Mouse (Mus musculus) kidney, embryonic 16.5 days (tissue): Measurements from ENCODE around the gene BC035947. TPM values are rescaled to one million over a fixed set of nuclear protein-coding genes. Genes with fewer than 3 reads are reported as not detected.

ENCODE experiments used
- ATAC-seq: fragments of 200-750 bp; cut with Nextera tagmentation; 2 replicates; pipeline ENCODE4 v1.8.0; 2017; ENCODE audit warnings: moderate TSS enrichment; ENCODE audit not compliant: low FRiP score, low TSS enrichment
- H3K27ac ChIP-seq: fragments of 300-500 bp; sonication (generic); 2 replicates; pipeline ENCODE4 v1.5.1; 2014; ENCODE audit warnings: low read length
- H3K27me3 ChIP-seq: fragments of 300-500 bp; sonication (generic); 2 replicates; pipeline ENCODE4 v1.6.1; 2014; ENCODE audit warnings: low read length, control low read depth, mixed read lengths; ENCODE audit not compliant: insufficient read depth
- H3K36me3 ChIP-seq: fragments of 300-500 bp; sonication (generic); 2 replicates; pipeline ENCODE4 v1.6.1; 2014; ENCODE audit warnings: low read length, control low read depth, mixed read lengths; ENCODE audit not compliant: insufficient read depth
- H3K4me1 ChIP-seq: fragments of 300-500 bp; sonication (generic); 2 replicates; pipeline ENCODE4 v1.6.1; 2014; ENCODE audit warnings: low read length, control low read depth, mixed read lengths; ENCODE audit not compliant: insufficient read depth
- H3K4me2 ChIP-seq: fragments of 300-500 bp; sonication (generic); replicated peaks from 2 replicates; pipeline ENCODE4 v1.6.1; 2014; ENCODE audit warnings: low read depth, low read length
- H3K4me3 ChIP-seq: fragments of 300-500 bp; sonication (generic); 2 replicates; pipeline ENCODE4 v1.5.1; 2014; ENCODE audit warnings: mild to moderate bottlenecking, low read length
- H3K9ac ChIP-seq: fragments of 300-500 bp; sonication (generic); replicated peaks from 2 replicates; pipeline ENCODE4 v1.6.1; 2014; ENCODE audit warnings: low read length
- H3K9me3 ChIP-seq: fragments of 300-500 bp; sonication (generic); 2 replicates; pipeline ENCODE4 v1.6.1; 2016; ENCODE audit warnings: low read length, control low read depth
- WGBS: fragments of 180-500 bp; shearing (Covaris S2); extraction: QIAGEN DNeasy Blood & Tissue Kit; methylation state at CpG from one replicate; pipeline ENCODE4 v1.1.7; 2014; 5-methylcytosine and 5-hydroxymethylcytosine counted together
- polyA plus RNA-seq: library from polyadenylated mRNA; unstranded; fragments of >200 nt; fragmentation: Nextera tagmentation; extraction: Ambion mirVana; gene quantifications from 2 replicates; pipeline ENCODE4 v1.2.1, GENCODE M21; 2015

The BC035947 gene
- polyA plus RNA-seq, 1 experiment from 2014 or later: 1.8 TPM

GRCm38 (mm10) chr1:78534428-78535150, 22.6 kb upstream of the BC035947 start:
- Histone ChIP-seq H3K4me1 (0 out of 2 replicates have a peak, but pooled peaks cover 2% of the 10 kb centered on the region), H3K9me3 (no peaks in the 10 kb centered on the region), H3K36me3 (no peaks in the 10 kb centered on the region), H3K9ac (no peak overlapping the region), H3K4me2 (no peak overlapping the region), H3K27me3 (no peaks in the 10 kb centered on the region), H3K4me3 (no peak overlapping the region), H3K27ac (no peak overlapping the region)
- ATAC-seq: no peak
- 90% methylated on average over 9 of the region's 9 CpGs for WGBS

DNA sequence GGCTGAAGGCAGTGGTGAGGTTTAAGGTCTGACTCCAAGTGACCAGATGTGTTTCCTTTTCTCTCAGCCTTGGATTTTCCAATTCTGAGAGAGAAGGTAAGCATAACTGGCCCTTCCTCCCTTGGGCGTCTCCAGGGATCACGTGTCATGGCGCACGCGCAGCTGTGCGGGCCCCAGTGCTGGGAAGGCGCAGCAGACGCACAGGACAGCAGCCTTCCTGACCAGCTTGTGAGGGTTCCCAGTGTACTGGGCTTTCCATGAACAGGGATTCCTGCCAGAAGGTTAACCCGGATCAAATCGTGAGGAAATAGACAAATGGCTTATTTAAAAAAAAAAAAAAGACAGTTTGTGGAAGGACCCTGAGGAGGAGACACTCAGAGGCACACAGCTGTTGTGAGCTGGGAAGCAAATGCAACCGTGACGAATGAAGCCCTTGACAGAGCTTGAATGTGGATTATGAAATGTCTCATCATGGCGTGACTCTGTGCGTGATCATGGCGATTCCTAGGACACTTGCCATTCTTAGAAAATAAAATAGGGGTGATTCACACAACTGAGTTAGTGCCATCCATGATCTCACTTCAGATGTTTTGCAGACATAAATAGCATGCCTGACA, 20.3 kb upstream of the BC035947 start:
- no peak overlapping the region for H3K4me2 ChIP-seq
- ATAC-seq: no peak
- no peak overlapping the region for H3K4me3 ChIP-seq
- H3K36me3 ChIP-seq: no peaks in the 10 kb centered on the region
- 0 out of 2 replicates have a peak, but pooled peaks cover 2% of the 10 kb centered on the region for H3K4me1 ChIP-seq
- no peaks in the 10 kb centered on the region for H3K9me3 ChIP-seq
- H3K27me3 ChIP-seq: no peaks in the 10 kb centered on the region
- no peak overlapping the region for H3K27ac ChIP-seq
- 86% methylated on average over 15 of the region's 15 CpGs for WGBS
- no peak overlapping the region for H3K9ac ChIP-seq

GRCm38 (mm10) chr1:78530500-78531215, 18.7 kb upstream of the BC035947 start:
- no peak overlapping the region for H3K27ac ChIP-seq
- H3K36me3 ChIP-seq: no peaks in the 10 kb centered on the region
- H3K27me3 ChIP-seq: no peaks in the 10 kb centered on the region
- H3K4me3 ChIP-seq: no peak overlapping the region
- 72% methylated on average over 7 of the region's 7 CpGs for WGBS
- no peak overlapping the region for H3K4me2 ChIP-seq
- ATAC-seq: no peak
- no peak overlapping the region for H3K9ac ChIP-seq
- H3K9me3 ChIP-seq: no peaks in the 10 kb centered on the region
- peaks cover 6% of the 10 kb centered on the region for H3K4me1 ChIP-seq

GRCm38 (mm10) chr1:78529011-78529410, 17.1 kb upstream of the BC035947 start:
- Histone ChIP-seq H3K4me2 (no peak overlapping the region), H3K4me1 (peaks cover 9% of the 10 kb centered on the region), H3K27me3 (no peaks in the 10 kb centered on the region), H3K36me3 (no peaks in the 10 kb centered on the region), H3K27ac (no peak overlapping the region), H3K4me3 (no peak overlapping the region), H3K9me3 (no peaks in the 10 kb centered on the region), H3K9ac (no peak overlapping the region)
- WGBS: 89% methylated on average over 8 of the region's 8 CpGs
- no peak for ATAC-seq

DNA sequence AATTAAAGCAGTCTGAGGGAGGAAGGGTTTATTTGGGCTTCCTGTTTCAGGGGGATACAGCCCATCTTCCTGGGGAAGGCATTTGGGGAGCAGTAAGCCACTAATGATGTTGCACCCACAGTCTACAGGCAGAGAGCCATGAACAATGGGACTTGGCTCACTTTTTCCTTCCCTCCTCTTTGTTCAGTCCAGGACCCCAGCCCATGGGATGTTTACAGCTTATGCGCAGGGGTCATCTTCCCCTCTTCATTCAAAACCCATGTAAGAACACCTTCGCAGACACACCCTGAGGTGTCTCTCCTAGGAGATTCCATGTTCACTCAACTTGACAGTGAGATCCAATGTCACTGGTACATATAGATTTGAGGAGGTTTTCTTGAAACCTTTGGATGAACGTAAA, 16.4 kb upstream of the BC035947 start:
- no peak for ATAC-seq
- Histone ChIP-seq H3K4me2 (no peak overlapping the region), H3K4me3 (no peak overlapping the region), H3K9ac (no peak overlapping the region), H3K27me3 (no peaks in the 10 kb centered on the region), H3K36me3 (no peaks in the 10 kb centered on the region), H3K27ac (no peak overlapping the region), H3K9me3 (no peaks in the 10 kb centered on the region), H3K4me1 (peaks cover 9% of the 10 kb centered on the region)
- 93% methylated on average over 3 of the region's 3 CpGs for WGBS

GRCm38 (mm10) chr1:78525189-78525886, 13.4 kb upstream of the BC035947 start:
- Histone ChIP-seq H3K27ac (no peak overlapping the region), H3K4me2 (peak overlapping the region; percentile 31; the same call in 1 of the 2 replicates), H3K27me3 (no peaks in the 10 kb centered on the region), H3K9ac (no peak overlapping the region), H3K9me3 (no peaks in the 10 kb centered on the region), H3K4me3 (0 out of 2 replicates have a peak overlapping the region, but pooled peaks have one; percentile 3), H3K4me1 (peaks cover 9% of the 10 kb centered on the region), H3K36me3 (no peaks in the 10 kb centered on the region)
- 0 out of 2 replicates have a peak, but pooled peaks have one; percentile 66 for ATAC-seq
- 28% methylated on average over 23 of the region's 23 CpGs for WGBS

- H3K9me3 ChIP-seq: no peaks in the 10 kb centered on the region
- WGBS: 88% methylated on average over 7 of the region's 7 CpGs
- ATAC-seq: no peak
- no peak overlapping the region for H3K4me3 ChIP-seq
- H3K9ac ChIP-seq: no peak overlapping the region
- H3K4me1 ChIP-seq: no peaks in the 10 kb centered on the region
- H3K27ac ChIP-seq: no peak overlapping the region
- no peak overlapping the region for H3K4me2 ChIP-seq
- no peaks in the 10 kb centered on the region for H3K36me3 ChIP-seq
- H3K27me3 ChIP-seq: no peaks in the 10 kb centered on the region
These were observed 6.9 kb upstream of the BC035947 start for GRCm38 (mm10) chr1:78518907-78519306.

- WGBS: 80% methylated on average over 8 of the region's 8 CpGs
- no peak overlapping the region for H3K4me3 ChIP-seq
- H3K27me3 ChIP-seq: no peaks in the 10 kb centered on the region; the same call in 1 of the 2 replicates
- no peaks in the 10 kb centered on the region for H3K36me3 ChIP-seq
- H3K4me2 ChIP-seq: no peak overlapping the region
- no peak for ATAC-seq
- no peak overlapping the region for H3K9ac ChIP-seq
- no peaks in the 10 kb centered on the region; the same call in 1 of the 2 replicates for H3K4me1 ChIP-seq
- H3K9me3 ChIP-seq: no peaks in the 10 kb centered on the region
- H3K27ac ChIP-seq: no peak overlapping the region
These were observed 798 bp upstream of the BC035947 start for GRCm38 (mm10) chr1:78512756-78513155.

GRCm38 (mm10) chr1:78510862-78511261, 1.1 kb downstream of the BC035947 start, which contains the start of gene Mogat1:
Mogat1 (plus strand) TSS chr1:78510991.
- Histone ChIP-seq H3K9ac (0 out of 2 replicates have a peak within 1 kb of the TSS, but pooled peaks have one; percentile 31), H3K9me3 (no peaks in the 10 kb centered on the region), H3K4me3 (peak within 1 kb of the TSS; percentile 23), H3K27me3 (no peaks in the 10 kb centered on the region; the same call in 1 of the 2 replicates), H3K4me1 (no peaks in the 10 kb centered on the region; the same call in 1 of the 2 replicates), H3K36me3 (no peaks in the 10 kb centered on the region), H3K4me2 (peak within 1 kb of the TSS; percentile 55), H3K27ac (no peak within 1 kb of the TSS)
- WGBS: 58% methylated on average over 5 of the region's 5 CpGs
- no peak for ATAC-seq
